Mouse (Mus musculus) kidney, embryonic 16.5 days (tissue): ENCODE results near the gene Mns1. TPM values are rescaled to one million over a fixed set of nuclear protein-coding genes. Genes with fewer than 3 reads are reported as not detected.
"Not testable (repeated sequence)": the region's sequence is repeated elsewhere in the genome, so short reads cannot be mapped to it uniquely, and the experiment has no call there.

Experiments
- ATAC-seq: fragments of 200-750 bp; cut with Nextera tagmentation; 2 replicates; pipeline ENCODE4 v1.8.0; 2017; ENCODE audit warnings: moderate TSS enrichment; ENCODE audit not compliant: low FRiP score, low TSS enrichment
- H3K27ac ChIP-seq: fragments of 300-500 bp; sonication (generic); 2 replicates; pipeline ENCODE4 v1.5.1; 2014; ENCODE audit warnings: low read length
- H3K27me3 ChIP-seq: fragments of 300-500 bp; sonication (generic); 2 replicates; pipeline ENCODE4 v1.6.1; 2014; ENCODE audit warnings: low read length, control low read depth, mixed read lengths; ENCODE audit not compliant: insufficient read depth
- H3K36me3 ChIP-seq: fragments of 300-500 bp; sonication (generic); 2 replicates; pipeline ENCODE4 v1.6.1; 2014; ENCODE audit warnings: low read length, control low read depth, mixed read lengths; ENCODE audit not compliant: insufficient read depth
- H3K4me1 ChIP-seq: fragments of 300-500 bp; sonication (generic); 2 replicates; pipeline ENCODE4 v1.6.1; 2014; ENCODE audit warnings: low read length, control low read depth, mixed read lengths; ENCODE audit not compliant: insufficient read depth
- H3K4me2 ChIP-seq: fragments of 300-500 bp; sonication (generic); replicated peaks from 2 replicates; pipeline ENCODE4 v1.6.1; 2014; ENCODE audit warnings: low read depth, low read length
- H3K4me3 ChIP-seq: fragments of 300-500 bp; sonication (generic); 2 replicates; pipeline ENCODE4 v1.5.1; 2014; ENCODE audit warnings: mild to moderate bottlenecking, low read length
- H3K9ac ChIP-seq: fragments of 300-500 bp; sonication (generic); replicated peaks from 2 replicates; pipeline ENCODE4 v1.6.1; 2014; ENCODE audit warnings: low read length
- H3K9me3 ChIP-seq: fragments of 300-500 bp; sonication (generic); 2 replicates; pipeline ENCODE4 v1.6.1; 2016; ENCODE audit warnings: low read length, control low read depth
- WGBS: fragments of 180-500 bp; shearing (Covaris S2); extraction: QIAGEN DNeasy Blood & Tissue Kit; methylation state at CpG from one replicate; pipeline ENCODE4 v1.1.7; 2014; 5-methylcytosine and 5-hydroxymethylcytosine counted together
- polyA plus RNA-seq: library from polyadenylated mRNA; unstranded; fragments of >200 nt; fragmentation: Nextera tagmentation; extraction: Ambion mirVana; gene quantifications from 2 replicates; pipeline ENCODE4 v1.2.1, GENCODE M21; 2015

Mns1 gene
- 25.3 and 31.3 TPM in 2 replicates for polyA plus RNA-seq

DNA sequence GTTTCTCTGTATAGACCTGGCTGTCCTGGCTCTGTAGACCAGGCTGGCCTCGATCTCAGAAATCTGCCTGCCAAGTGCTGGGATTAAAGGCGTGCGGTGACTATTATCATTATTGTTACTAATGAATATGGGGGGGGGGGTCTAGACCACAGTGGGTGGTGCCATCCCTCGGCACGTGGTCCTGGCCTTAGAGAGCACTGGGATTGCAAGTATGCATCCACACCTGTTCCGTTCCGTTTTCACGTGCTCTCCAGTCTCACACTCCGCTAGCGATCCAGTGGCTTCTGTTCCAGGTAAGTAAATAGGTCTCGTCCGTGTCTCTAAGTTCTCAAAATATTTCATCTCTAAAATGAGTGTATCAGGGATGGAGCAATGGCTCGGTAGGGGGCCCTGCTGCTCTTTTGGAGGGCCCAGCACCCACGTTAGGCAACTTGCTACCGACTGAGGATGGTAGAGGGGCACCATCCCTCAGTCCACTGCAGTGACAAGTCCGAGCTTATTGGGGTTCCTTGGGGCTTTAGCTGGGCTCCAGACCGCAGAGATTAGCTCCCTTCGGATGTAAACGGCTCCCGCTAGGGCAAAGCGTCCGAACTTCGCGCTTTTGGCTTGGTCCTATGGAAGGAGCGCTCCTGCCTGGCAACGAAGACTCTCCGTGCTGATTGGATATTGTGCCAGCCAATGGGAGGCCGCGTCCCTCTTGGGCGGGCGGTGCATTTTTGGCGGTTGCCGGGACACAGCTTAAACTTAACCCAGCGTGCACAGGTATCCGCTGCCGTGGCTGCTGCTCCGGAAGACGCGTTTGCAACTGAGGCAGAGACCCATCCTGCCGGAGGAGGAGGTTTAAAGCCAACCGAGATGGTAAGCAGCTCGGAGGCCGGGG lies at the start of gene Mns1:
TSS of gene Mns1 (plus strand) at position 190 of the 880 bp plus-strand sequence.
- Histone ChIP-seq H3K9me3 (no peaks in the 10 kb centered on the region), H3K4me2 (peak within 1 kb of the TSS; percentile 86), H3K36me3 (no peaks in the 10 kb centered on the region), H3K4me3 (peak within 1 kb of the TSS; percentile 84), H3K9ac (peak within 1 kb of the TSS; percentile 79), H3K27ac (peak within 1 kb of the TSS; percentile 68; the same call in 1 of the 2 replicates), H3K27me3 (no peaks in the 10 kb centered on the region), H3K4me1 (peaks cover 9% of the 10 kb centered on the region)
- ATAC-seq: peak; percentile 99
- WGBS: 1% methylated on average over 43 of the region's 43 CpGs

DNA sequence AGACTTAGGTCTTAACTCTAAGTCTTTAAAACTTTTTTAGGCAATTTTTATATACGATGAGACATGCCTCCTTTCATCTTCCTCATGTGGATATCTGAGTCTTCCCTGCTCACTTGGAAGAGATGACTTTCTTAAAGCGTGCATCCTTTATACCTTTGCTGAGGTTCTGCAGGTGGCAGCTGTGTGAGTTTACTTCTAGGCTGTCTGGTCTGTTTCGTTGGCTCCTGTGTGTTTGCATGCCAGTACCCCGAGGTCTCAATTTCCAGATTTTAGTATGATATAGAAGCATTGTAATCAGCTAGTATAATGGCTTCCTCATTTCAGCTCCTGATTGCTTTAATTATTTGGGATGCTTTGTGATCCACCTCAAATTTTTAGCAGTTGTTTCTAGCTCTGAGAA lies 48.9 kb upstream of the Mns1 start:
- Histone ChIP-seq H3K4me1 (peaks cover under 1% of the 10 kb centered on the region; the same call in 1 of the 2 replicates), H3K4me3 (no peak overlapping the region), H3K4me2 (no peak overlapping the region), H3K9ac (no peak overlapping the region), H3K36me3 (no peaks in the 10 kb centered on the region), H3K27me3 (no peaks in the 10 kb centered on the region), H3K27ac (no peak overlapping the region), H3K9me3 (no peaks in the 10 kb centered on the region)
- no peak for ATAC-seq
- 86% methylated on average over 4 of the region's 4 CpGs for WGBS

DNA sequence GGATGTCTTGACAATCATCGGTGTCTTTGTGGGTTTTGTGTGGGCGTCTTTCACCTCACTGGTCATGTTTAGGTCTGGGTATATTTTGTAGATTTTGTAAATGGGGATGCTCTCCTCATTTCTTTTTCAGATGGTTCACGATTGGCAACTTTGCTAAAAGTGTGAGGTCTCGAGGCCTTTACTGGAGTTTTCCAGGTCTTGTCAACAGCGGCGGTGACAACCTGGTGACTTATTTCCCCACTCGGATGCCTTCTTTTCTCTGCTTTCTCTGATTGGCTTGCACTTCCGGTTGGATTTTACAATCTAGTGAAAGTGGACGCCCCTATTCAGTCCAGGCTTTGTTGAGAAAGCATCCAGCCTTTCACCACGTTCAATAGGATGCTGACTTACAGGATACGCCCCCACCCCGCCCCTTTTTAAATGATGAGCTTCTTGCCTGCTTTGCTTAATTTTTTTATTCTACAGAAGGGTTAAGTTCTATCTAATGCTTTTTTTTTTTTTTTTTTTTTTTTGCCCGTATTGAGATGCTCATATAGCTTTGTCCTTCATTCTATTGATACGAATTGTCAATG lies 48.3 kb upstream of the Mns1 start:
- no peak overlapping the region for H3K27ac ChIP-seq
- no peak overlapping the region for H3K4me3 ChIP-seq
- H3K9ac ChIP-seq: no peak overlapping the region
- H3K36me3 ChIP-seq: no peaks in the 10 kb centered on the region
- peaks cover 4% of the 10 kb centered on the region; the same call in 1 of the 2 replicates for H3K4me1 ChIP-seq
- no peak for ATAC-seq
- no peaks in the 10 kb centered on the region for H3K9me3 ChIP-seq
- no peak overlapping the region for H3K4me2 ChIP-seq
- no peaks in the 10 kb centered on the region for H3K27me3 ChIP-seq
- WGBS: 67% methylated on average over 14 of the region's 14 CpGs

- no peak for ATAC-seq
- H3K4me3 ChIP-seq: no peak overlapping the region
- H3K27ac ChIP-seq: no peak overlapping the region
- no peak overlapping the region for H3K4me2 ChIP-seq
- H3K27me3 ChIP-seq: no peaks in the 10 kb centered on the region
- H3K9me3 ChIP-seq: no peaks in the 10 kb centered on the region
- H3K4me1 ChIP-seq: peaks cover 4% of the 10 kb centered on the region; the same call in 1 of the 2 replicates
- no peaks in the 10 kb centered on the region for H3K36me3 ChIP-seq
- 88% methylated on average over 12 of the region's 12 CpGs for WGBS
- no peak overlapping the region for H3K9ac ChIP-seq
Observed at GRCm38 (mm10) chr9:72390321-72391077, 47.3 kb upstream of the Mns1 start.

GRCm38 (mm10) chr9:72392686-72393085 lies 45.1 kb upstream of the Mns1 start:
- Histone ChIP-seq H3K4me1 (peaks cover 4% of the 10 kb centered on the region; the same call in 1 of the 2 replicates), H3K4me2 (no peak overlapping the region), H3K27ac (no peak overlapping the region), H3K36me3 (no peaks in the 10 kb centered on the region), H3K27me3 (no peaks in the 10 kb centered on the region), H3K4me3 (no peak overlapping the region), H3K9ac (no peak overlapping the region), H3K9me3 (no peaks in the 10 kb centered on the region)
- 74% methylated on average over 7 of the region's 7 CpGs for WGBS
- ATAC-seq: no peak

DNA sequence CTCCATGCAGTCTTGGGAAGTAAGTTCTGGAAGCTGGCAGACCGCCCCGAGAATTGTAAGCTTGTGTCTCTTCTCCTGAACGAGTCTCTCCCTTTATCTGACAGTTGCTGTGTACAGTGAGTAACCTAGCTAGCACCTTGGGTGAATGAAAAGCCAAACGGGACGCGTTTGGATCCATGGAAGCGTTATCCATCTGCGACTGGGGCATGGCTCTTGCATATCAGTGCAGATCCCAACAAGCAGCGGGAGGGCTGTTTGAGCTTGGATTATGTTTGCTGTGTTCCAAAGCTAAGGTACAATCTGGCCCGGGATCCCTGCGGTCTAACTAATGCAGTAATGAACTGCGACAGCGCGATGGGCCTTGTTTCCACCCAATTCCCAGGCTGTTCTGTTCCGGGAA lies 44.6 kb upstream of the Mns1 start:
- Histone ChIP-seq H3K4me3 (no peak overlapping the region), H3K4me2 (no peak overlapping the region), H3K9me3 (no peaks in the 10 kb centered on the region), H3K9ac (no peak overlapping the region), H3K27me3 (no peaks in the 10 kb centered on the region), H3K27ac (no peak overlapping the region), H3K36me3 (no peaks in the 10 kb centered on the region), H3K4me1 (peaks cover 4% of the 10 kb centered on the region; the same call in 1 of the 2 replicates)
- no peak for ATAC-seq
- 87% methylated on average over 15 of the region's 15 CpGs for WGBS

- Histone ChIP-seq H3K9ac (no peak overlapping the region), H3K36me3 (no peaks in the 10 kb centered on the region), H3K4me1 (peaks cover 4% of the 10 kb centered on the region; the same call in 1 of the 2 replicates), H3K4me2 (no peak overlapping the region), H3K27me3 (no peaks in the 10 kb centered on the region), H3K9me3 (no peaks in the 10 kb centered on the region), H3K4me3 (no peak overlapping the region), H3K27ac (no peak overlapping the region)
- ATAC-seq: no peak
- 50% methylated on average over 8 of the region's 8 CpGs for WGBS
Observed at GRCm38 (mm10) chr9:72393869-72394341, 43.9 kb upstream of the Mns1 start.

GRCm38 (mm10) chr9:72400121-72400520 lies 37.7 kb upstream of the Mns1 start:
- H3K27me3 ChIP-seq: no peaks in the 10 kb centered on the region
- H3K27ac ChIP-seq: no peak overlapping the region
- WGBS: 52% methylated on average over 4 of the region's 4 CpGs
- ATAC-seq: no peak
- no peak overlapping the region for H3K4me3 ChIP-seq
- no peak overlapping the region for H3K4me2 ChIP-seq
- no peaks in the 10 kb centered on the region for H3K9me3 ChIP-seq
- H3K9ac ChIP-seq: no peak overlapping the region
- H3K4me1 ChIP-seq: no peaks in the 10 kb centered on the region
- no peaks in the 10 kb centered on the region for H3K36me3 ChIP-seq

DNA sequence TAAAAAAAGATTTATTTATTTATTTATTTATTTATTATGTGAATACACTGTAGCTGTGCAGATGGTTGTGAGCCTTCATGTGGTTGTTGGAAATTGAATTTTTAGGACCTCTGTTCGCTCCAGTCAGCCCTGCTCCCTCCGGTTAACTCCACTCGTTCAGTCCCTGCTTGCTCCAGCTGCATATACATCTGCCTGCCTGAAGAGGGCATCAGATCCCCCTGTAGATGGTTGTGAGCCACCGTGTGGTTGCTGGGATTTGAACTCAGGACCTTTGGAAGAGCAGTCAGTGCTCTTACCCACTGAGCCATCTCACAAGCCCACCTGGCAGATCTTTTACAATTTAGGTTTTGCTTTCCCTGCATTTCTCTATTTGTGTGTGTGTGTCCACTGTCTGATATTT lies 36.0 kb upstream of the Mns1 start:
- WGBS: 75% methylated on average over 4 of the region's 4 CpGs
- H3K27ac ChIP-seq, ATAC-seq, H3K4me1 ChIP-seq, H3K9ac ChIP-seq, H3K36me3 ChIP-seq, H3K9me3 ChIP-seq, H3K4me2 ChIP-seq, H3K4me3 ChIP-seq, H3K27me3 ChIP-seq: not testable (repeated sequence)
